Mouse (Mus musculus): ENCODE results near the gene D430041D05Rik.

- TF ChIP-seq CTCF (conservative IDR thresholded peaks at IDR 0.05 in 1 of 2, IDR thresholded peaks at IDR 0.05 in 1 of 2; ENCODE audit: low read depth in 2 of 2, low read length in 2 of 2), result no peak
- no peak for TF ChIP-seq KAT2A (IDR thresholded peaks at IDR 0.05; ENCODE audit: insufficient replicate concordance, low read length)
- no peak for TF ChIP-seq ZNF384 (IDR thresholded peaks at IDR 0.05; ENCODE audit: low read depth, low read length)
- no peak for TF ChIP-seq USF2 (conservative IDR thresholded peaks at IDR 0.05; ENCODE audit: low read depth, low read length)
- TF ChIP-seq ELF1 (IDR thresholded peaks at IDR 0.05; ENCODE audit: low read depth, low read length), result no peak
- TF ChIP-seq BHLHE40 (IDR thresholded peaks at IDR 0.05; ENCODE audit: low read depth, low read length), result no peak
- TF ChIP-seq POLR2A (IDR thresholded peaks at IDR 0.05; ENCODE audit: low read depth, low read length), result no peak
- no peak for TF ChIP-seq PAX5 (IDR thresholded peaks at IDR 0.05; ENCODE audit: low read length)
- no peak for TF ChIP-seq MAX (IDR thresholded peaks at IDR 0.05; ENCODE audit: low read length)
Observed at GRCm38 (mm10) chr2:104183246-104183845, 227.5 kb downstream of the D430041D05Rik start.
